Mouse (Mus musculus): ENCODE data around the gene Mvp.

DNA sequence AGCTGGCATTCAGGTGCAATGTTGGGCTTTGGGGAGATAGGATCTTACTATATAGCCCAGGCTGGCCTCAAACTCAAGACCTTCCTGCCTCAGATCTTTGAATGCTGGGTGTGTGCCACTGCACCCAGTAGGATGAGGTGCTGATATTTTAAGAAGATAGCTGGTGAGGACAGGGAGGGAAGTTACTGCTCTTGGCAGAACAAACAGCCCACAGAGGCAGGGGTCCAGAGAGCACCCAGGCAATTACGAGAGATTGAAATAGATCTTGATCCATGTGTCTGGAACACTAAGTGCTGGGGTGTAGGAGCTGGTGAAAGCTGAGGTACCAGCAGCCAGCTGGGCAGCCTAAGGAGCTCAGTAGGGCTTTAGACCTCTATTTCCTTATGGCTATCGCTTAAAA lies 32.8 kb downstream of the Mvp start:
- TF ChIP-seq TAL1 (IDR thresholded peaks at IDR 0.05; ENCODE audit: low read length) (no peak), GATA1 (IDR thresholded peaks at IDR 0.05; ENCODE audit: low read length) (no peak)

Measured in erythroblast, embryonic 14.5 days (primary cell).